Mouse (Mus musculus) retina, embryonic 14.5 days (tissue): ENCODE data around the gene Isoc2a.
"Not testable (repeated sequence)": the region's sequence is repeated elsewhere in the genome, so short reads cannot be mapped to it uniquely, and the experiment has no call there.

Source experiments
- DNase-seq: peaks from one replicate; pipeline ENCODE4 v3.0.0-alpha.2; 2015; ENCODE audit warnings: low spot score

Isoc2a gene

DNA sequence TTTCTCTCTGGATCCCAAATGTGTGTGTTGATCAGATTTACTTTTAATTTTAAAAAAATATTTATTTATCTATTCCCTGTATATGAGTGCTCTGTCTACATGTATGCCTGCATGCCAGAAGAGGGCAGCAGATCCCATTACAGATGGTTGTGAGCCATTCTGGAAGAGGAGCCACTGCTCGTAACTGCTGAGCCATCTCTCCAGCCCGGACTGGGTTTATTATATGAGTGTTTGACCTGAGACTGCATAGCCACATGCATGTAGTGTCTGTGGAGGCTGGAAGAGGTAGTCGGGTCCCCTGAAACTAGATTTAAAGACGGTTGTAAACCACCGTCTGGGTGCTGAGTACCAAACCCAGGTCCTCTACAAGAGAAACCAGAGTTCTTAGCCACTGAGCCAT lies 11.9 kb upstream of the Isoc2a start:
- DNase-seq, result peak; percentile 35

DNA sequence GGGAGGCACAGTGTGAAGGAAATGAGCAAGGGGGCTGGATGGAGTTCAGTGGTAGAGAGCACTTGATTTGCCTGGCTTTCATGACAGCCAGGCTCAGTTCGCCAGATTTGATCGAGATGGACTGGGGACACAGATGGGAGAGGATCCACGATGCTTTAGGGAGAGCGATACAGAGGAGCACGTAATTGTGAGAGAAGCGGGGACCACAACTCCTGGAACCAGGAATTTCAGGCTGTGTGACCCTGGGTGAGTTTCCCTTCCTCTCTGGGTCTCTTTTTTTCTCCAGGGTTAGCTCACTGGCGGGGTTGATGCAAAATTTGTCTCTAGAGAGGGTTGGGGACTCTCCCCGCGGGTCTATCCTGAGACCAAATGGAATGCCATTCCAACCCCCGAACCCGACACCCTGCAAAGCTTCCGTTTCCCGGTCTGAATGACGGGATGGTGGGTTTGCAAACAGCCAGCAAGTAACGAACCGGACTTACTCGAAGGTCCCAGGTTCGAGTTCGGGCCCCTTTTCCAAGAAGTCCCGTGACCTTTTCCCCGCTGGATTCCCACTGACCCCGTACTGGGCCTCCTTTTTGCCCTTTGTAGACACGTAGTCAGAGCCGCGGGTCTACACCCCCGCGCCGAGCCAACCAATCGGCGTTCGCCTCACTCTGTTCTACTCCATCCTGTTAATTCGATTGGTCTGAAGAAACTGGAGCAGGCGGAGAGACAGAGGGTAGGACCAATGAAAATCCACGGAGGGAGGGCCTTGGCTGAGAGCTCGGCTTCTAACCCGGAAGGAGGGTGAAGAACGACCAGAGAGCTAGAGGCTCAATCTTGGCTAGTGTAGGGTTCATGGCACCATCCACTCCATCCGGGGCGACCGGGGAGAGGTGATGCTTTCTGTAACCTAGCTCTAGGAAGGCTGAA lies 11.1 kb upstream of the Isoc2a start:
- peak; percentile 97 for DNase-seq

DNA sequence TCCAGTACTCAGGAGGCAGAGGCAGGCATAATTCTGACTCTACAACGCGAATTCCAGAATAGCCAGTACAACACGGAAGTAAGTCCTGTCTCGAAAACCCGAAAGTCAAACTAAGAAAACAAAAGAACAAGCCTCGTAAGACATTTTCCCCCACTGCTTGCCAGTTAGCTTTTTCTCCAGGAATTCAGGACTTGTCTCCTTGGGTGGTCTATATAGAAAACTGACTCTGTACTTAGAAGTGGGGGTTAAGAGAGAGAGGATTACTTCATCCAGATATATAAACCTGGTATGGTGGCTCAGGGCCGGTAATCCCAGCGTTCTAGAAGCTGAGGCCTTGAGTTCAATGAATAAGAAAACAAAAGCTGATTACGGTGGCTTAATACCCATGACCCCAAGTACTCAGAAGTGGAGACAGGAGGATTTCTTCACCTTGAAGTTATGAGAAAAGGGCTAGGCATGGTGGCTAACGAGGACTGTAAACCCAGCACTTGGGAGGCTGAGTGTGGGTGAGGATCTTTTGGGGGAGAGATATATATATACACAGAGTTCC lies 10.2 kb upstream of the Isoc2a start:
- peak; percentile 31 for DNase-seq

DNA sequence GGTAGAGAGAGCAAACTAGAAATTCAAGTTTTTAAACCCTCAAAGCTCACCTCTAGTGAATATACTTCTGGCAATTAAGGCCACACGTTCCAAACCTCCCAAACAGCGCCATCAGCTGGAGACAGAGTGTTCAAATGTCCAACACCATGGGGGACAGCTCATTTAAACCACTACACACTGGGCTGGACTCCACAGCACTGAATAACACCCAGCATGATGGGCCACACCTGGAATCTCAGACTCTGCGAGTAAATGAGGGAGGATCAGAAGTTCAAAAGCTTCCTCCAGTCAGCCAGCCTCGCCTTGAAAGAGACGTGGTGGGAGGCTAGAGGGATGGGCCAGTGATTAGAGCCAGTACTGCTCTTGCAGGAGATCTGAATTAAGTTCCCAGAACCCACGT lies 6.8 kb upstream of the Isoc2a start, which contains the start of gene Isoc2b:
TSS of gene Isoc2b (minus strand) at position 126 of the 400 bp plus-strand sequence.
- DNase-seq, result no peak

DNA sequence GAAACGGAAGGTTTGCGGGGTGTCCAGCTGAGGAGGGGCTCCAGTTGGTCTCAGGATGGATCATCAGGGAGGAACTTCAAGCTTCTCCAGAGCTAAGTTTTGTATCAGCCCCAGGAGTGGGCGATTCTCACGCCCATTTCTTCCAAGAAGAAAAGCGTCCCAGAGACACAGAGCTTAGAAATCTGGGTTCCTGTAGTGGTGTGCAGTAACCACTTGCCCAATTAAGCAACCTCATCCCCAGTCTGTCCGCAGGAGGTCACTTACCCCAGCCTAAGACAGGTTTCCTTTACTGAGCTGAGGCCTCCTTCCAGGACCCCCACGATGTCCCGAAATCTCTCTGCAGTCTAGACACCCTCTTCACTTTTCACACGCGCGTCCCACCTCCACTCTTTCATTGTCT lies 273 bp downstream of the Isoc2a start:
- no peak for DNase-seq

DNA sequence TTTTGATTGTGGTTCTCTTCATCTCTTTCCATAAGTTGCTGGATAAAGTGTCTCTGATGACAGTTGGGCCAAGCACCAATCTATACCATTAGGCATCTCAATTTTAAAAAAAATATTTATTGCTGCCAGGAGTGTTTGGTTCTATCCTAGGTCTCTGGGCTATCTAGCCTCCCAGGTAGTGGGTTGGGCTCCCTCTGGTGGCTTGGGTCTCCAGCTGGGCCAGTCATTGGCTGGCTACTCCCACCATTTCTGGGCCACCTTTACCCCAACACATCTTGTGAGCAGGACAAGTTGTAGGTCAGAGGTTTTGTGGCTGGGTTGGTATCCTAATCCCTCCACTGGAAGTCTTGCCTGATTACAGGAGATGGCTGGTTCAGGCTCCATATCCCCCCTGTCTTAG lies 1.2 kb downstream of the Isoc2a start:
- no peak for DNase-seq

DNA sequence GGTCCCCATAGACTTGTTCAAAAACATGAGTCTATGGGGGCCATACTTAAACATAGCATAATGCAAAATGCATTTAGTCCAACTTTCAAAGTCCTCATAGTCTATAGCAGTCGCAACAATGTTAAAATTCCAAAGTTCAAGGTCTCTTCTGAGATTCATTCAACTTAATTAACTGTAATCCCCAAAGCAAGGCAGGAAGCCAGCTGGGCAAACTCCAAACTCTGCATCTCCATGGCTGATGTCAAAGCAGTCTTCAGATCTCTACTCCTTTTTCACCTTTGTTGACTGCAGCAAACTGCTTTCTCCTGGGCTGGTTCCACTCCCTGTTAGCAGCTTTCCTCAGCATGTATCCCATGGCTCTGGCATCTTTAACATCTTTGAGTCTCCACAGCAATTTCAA lies 2.1 kb downstream of the Isoc2a start:
- not testable (repeated sequence) for DNase-seq

DNA sequence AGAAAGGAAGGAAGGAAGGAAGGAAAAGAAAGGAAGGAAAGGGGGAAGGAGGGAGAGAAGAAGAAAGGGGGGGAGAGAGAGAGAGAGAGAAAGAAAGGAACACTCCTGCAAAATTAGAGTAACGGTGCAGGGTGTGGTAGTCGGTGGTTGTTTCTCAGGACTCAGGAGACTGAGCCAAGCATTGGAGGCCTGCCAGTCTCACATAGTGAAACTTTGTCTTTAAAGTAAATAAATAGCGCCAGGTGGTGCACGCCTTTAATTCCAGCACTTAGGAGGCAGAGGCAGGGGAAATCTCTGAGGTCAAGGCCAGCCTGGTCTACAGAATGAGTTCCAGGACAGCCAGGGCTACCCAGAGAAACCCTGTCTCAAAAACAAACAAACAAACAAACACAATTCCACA lies 9.7 kb downstream of the Isoc2a start:
- no peak for DNase-seq

DNA sequence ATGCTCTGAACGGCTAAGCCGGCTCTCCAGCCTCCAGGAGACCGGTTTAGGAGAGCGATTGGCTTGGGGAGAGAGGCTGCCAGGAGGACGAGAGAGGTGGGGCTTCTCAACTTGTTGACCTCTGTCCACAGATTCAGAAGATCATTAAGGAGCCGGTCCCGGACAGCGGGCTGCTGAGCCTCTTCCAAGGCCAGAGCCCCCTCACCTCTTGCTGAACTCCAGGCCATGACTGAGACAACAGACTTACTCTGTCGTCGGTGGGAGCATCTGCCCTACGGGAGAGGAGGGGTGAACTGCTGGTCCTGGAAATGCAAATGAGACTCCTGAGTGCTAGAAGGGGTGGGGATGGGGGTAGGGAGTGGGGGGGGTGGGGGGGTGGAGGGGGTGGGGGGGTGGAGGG lies 18.2 kb downstream of the Isoc2a start:
- DNase-seq, result no peak

DNA sequence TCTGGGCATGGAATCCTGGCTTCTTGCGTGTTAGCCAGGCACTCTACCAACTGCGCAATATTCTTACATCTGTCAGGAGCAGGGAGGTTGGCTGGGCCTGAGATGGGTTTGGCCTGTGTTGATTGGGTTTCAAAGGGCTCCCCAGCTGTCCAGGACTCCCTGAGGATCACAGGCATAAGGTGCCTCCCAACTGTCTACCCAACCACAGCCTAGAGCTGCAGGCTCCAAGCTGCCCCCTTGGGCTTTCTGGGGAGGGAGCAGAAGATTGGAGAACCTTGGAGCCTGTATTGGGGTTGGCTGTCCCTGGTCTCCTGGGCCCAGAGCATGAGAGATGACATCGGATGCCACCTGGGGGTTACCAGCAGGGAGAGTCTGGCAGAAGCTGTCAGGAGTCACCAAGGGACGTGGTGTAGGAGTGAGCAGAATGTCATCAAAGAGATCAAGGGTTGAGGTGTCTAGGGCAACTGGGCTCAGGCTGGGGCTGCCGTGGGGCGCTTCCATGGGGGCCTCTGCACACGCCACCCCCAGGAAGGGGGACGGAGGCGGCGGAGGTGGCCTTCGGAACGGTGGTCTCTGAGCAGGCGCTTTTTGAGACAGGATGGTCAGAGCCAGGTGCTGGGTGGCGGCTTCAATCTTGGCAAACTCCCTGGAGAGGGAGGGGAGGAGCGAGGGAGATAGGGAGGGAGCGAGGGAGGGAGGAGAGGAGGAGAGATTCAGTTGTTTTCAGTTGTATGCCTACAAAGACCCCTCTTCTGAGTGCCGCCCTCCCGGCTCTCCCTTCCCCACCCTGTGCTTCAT lies 22.1 kb downstream of the Isoc2a start:
- peak; percentile 28 for DNase-seq

DNA sequence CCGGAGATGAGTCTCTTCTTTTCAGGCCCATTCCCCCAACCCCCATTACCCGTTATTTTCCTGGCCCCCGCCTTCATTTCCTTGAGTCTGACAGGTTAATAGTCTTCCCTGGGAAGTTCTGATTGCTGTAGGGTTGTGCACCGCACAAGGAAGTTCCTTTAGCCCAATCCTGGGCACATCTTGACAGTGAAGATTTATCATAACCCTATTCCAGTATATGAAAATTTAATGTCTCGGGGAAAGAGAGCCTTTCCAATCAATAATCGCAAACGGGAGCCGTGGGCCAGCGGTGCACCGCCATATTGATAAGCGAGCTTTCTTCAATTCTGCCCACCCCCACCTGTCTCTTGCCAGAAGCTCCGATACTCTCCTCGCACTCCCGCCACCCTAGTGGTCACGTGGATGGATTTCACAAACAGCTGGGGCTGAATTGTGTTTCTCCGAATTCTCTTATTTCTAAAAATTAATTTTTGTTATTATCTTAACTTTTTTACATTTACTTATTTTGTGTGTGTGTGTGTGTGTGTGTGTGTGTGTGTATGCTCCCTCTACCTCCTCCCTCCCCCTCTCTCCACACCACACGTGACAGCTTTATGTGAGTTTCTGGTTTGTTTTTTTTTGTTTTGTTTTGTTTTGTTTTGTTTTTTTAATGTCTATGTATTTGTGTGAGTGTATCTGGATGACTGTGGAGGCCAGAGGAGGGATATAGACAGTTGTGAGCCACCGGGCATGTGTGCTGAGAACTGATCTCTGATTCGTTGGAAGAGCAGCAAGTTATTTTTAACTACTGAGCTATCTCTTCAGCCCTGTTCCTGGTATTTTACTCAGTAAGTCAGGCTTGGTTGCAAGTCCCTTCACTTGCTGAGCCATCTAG lies 22.9 kb downstream of the Isoc2a start:
- DNase-seq, result peak; percentile 44

DNA sequence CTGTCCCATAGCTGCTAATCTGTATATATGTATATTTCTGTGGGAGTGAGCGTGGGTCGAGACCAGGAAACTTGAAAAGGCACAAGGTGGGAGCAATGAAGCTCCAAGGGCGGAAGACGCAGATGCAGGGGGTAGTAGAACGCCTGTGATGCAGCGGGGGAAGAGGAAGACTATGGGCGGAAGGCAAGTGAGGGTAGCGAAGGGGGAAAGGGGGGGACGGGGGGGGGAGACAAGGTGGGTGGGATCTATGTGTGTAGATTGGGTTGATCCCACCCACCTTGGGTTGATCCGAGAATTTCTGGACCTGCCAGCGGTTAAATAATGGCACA lies 23.5 kb downstream of the Isoc2a start:
- no peak for DNase-seq

DNA sequence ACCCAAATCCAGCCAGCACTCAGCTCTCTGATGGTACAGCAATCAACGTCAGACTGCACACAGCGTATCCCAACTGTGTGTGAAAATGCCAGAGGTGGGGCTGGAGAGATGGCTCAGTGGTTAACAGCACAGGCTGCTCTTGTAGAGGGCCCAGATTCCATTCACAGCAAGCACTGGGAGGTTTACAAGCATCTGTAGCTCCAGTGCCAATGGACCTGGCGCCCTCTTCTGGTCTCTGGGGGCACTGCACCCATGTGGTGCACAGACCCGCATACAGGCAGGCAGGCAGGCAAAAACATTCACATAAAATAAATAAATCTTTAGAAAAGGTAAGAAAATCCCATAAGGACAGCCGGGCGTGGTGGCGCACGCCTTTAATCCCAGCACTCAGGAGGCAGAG lies 24.2 kb downstream of the Isoc2a start:
- DNase-seq, result peak; percentile 44

DNA sequence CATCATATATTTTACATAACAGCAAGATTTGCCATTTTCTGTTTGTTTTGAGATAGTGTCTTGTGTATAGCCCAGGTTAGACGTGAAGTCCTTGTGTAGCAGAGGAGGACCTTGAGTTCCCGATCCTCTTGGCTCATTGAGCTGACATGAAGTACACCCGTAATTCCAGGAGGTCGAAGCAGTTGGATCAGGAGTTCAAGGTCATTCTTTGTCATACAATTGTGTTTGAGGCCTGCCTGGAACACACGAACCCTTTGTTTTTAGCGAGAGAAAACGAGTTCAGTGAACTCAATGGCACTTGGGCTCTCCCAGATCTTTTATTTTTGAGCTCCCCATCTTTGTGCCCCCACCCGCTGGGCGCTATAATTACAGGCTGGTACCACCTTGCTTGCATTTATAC lies 25.5 kb downstream of the Isoc2a start:
- no peak for DNase-seq

DNA sequence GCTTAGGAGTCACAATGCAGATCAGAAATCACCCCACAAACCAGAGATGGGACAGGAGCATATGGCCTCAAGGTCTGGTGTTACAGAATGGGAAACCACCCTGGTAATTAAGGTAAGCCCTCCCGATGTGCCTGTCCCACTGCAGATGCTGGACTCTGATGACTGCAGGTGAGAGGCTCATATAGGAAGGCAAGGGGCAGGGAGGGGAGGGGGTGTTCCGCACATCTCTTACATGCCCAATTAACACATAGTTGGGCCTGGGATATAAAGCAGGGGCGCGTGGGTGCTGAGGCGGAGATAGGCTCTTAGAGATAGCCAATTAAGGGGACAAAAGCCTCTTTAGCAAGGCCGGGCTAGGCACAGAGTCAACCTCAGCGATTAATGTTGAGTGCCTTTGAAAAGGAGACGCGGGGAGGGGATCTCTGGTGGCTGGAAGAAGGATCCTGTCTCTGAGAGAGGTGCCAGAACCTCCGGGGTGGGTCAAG lies 29.6 kb downstream of the Isoc2a start, which contains the start of gene Gm36210:
TSS of gene Gm36210 (minus strand) at position 51 of the 485 bp plus-strand sequence.
- no peak for DNase-seq

DNA sequence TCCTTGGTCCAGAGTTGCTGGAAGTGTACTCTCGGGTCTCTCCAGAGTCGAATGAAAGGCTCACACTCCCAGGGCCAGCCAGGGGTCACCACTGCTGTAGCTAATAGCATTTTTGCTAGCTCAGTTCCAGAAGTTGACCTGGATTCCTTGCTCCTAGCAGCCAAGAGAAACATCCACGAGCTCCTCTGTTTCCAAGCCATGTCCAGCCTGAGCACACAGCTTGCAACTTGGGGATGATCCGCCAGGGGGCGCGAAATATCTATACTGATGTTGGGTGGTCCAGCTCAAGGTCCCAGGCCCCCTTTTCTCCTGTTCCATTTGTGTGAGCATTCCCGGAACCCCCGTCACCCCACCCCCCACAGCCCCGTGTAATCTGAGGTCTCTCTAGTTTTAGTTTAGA lies 34.6 kb downstream of the Isoc2a start:
- peak; percentile 90 for DNase-seq

DNA sequence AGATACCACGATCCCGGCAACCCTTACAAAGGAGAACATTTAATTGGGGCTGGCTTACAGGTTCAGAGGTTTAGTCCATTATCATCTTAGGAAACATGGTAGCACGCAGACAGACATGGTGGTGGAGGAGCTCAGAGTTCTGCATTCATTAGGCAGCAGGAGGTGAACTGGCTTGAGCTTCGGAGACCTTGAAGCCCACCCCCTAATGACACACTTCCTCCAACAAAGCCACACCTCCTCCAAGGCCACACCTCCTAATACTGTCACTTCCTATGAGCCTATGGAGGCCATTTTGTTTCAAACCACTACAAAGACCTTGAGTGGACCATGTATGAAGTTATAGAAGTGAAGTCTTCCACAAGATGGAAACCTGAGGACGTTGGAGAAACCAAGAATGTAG lies 35.3 kb downstream of the Isoc2a start:
- DNase-seq, result no peak

DNA sequence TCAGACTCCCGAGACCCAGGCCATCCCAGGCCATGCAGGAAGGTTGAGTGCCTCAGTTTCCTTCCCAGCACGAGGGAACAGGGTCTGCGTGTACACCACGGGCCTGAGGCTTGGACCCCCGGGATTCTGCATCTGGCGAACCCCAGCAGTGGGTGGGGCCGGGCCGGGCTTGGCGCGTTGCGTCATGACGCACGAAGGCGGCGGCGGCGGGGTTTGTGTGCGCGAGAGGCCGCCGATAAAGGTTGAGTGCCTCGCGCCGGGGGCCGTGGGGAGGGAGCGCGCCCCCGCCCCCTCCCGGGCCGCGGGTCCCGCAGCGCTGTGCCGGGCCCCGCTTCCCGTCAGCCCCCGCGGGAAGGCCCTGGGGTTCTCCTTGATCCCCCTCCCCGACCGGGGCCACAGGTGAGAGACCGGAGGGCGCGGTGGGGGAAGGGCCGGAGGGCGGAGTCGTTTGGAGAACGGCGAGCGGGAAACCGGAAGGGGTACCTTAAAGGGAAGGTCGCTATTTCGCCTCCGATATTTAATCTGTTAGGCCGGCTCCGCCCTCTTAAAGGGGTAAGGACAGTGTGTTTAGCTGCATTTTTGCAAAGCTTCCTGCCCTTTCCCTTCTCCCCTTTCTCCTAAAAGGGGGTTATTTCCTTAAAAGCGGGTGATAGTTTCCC lies 38.2 kb downstream of the Isoc2a start, which contains the start of gene Zfp628:
TSS of gene Zfp628 (plus strand) at position 211 of the 659 bp plus-strand sequence.
- DNase-seq, result peak; percentile 100

DNA sequence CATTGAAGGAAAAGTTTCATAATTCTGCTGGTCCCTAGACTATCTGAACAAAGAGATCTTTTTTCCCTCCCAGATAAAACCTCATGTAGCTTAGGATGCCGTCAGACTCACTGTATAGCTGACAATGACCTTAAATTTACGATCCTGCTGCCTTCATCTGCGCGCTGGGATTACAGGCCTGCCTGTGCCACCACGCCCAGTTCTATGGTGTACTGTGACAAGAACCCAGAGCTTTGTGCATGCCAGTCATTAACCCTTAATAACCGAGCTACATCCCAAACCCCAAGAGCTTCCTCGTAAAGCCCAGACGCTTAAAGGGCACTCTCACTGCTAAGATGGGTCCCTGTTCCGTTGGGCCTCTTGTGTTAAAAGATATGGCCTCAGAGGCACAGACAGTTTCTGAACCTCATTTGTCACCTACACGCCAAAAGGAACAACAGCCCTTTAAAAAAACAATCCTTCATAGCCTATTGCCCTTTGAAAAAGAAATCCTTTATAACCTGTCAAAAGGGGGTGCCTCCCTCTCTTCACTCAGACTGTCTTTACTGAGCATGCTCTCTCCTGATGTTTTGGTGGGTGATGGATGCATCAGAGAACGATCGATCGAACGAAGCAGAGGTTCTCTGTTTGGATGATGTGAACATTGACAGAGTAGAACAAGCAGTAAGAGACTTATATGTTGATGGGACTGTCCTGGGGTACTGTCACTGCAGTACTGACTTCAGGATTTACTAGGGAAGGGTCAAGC lies 38.9 kb downstream of the Isoc2a start:
- DNase-seq, result peak; percentile 35

DNA sequence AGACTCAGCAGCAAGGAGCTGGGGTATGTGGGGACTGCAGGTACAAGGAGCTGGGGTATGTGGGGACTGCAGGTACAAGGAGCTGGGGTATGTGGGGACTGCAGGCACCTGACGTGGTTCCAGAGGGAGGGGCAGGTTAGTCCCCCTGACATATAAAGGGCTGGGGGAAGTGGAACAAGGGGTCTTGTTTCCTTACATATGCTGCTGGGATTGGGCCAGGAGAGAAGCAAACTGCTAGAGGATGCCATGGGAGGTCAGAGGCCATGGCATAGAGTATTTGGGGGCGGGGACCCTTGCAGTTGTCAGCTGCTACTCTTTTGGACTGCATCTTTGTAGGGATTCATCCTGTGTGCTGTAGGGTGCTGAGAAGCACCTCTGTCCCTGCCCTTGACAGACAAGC lies 40.5 kb downstream of the Isoc2a start:
- no peak for DNase-seq
